Mouse (Mus musculus) heart, embryonic 10.5 days (tissue): ENCODE data around the gene Cst13. TPM values are rescaled to one million over a fixed set of nuclear protein-coding genes. Genes with fewer than 3 reads are reported as not detected.

ENCODE experiments used
- DNase-seq: peaks from one replicate; pipeline ENCODE4 v3.0.0-alpha.2; 2017; ENCODE audit warnings: low spot score
- H3K27ac ChIP-seq: fragments of 300-500 bp; sonication (generic); 2 replicates; pipeline ENCODE4 v1.5.1; 2016; ENCODE audit warnings: mild to moderate bottlenecking
- H3K27me3 ChIP-seq: fragments of 300-500 bp; sonication (generic); 2 replicates; pipeline ENCODE4 v1.6.1; 2016; ENCODE audit warnings: mild to moderate bottlenecking; ENCODE audit not compliant: poor library complexity, insufficient read depth, severe bottlenecking
- H3K36me3 ChIP-seq: fragments of 300-500 bp; sonication (generic); 2 replicates; pipeline ENCODE4 v1.6.1; 2016; ENCODE audit warnings: mild to moderate bottlenecking, moderate library complexity
- H3K4me1 ChIP-seq: fragments of 300-500 bp; sonication (generic); 2 replicates; pipeline ENCODE4 v1.6.1; 2016; ENCODE audit warnings: mild to moderate bottlenecking
- H3K4me3 ChIP-seq: fragments of 300-500 bp; sonication (generic); 2 replicates; pipeline ENCODE4 v1.5.1; 2016; ENCODE audit warnings: mild to moderate bottlenecking, moderate library complexity
- H3K9me3 ChIP-seq: fragments of 300-500 bp; sonication (generic); 2 replicates; pipeline ENCODE4 v1.6.1; 2016; ENCODE audit warnings: mild to moderate bottlenecking, moderate library complexity
- WGBS: fragments of 180-500 bp; shearing (Covaris S2); methylation state at CpG from one replicate; pipeline ENCODE4 v1.1.7; 2016; 5-methylcytosine and 5-hydroxymethylcytosine counted together
- polyA plus RNA-seq: library from polyadenylated mRNA; unstranded; fragments of >200 nt; fragmentation: Nextera tagmentation; extraction: Ambion mirVana; gene quantifications from 2 replicates; pipeline ENCODE4 v1.2.1, GENCODE M21; 2016

The Cst13 gene
- polyA plus RNA-seq, 1 experiment from 2014 or later: not detected

DNA sequence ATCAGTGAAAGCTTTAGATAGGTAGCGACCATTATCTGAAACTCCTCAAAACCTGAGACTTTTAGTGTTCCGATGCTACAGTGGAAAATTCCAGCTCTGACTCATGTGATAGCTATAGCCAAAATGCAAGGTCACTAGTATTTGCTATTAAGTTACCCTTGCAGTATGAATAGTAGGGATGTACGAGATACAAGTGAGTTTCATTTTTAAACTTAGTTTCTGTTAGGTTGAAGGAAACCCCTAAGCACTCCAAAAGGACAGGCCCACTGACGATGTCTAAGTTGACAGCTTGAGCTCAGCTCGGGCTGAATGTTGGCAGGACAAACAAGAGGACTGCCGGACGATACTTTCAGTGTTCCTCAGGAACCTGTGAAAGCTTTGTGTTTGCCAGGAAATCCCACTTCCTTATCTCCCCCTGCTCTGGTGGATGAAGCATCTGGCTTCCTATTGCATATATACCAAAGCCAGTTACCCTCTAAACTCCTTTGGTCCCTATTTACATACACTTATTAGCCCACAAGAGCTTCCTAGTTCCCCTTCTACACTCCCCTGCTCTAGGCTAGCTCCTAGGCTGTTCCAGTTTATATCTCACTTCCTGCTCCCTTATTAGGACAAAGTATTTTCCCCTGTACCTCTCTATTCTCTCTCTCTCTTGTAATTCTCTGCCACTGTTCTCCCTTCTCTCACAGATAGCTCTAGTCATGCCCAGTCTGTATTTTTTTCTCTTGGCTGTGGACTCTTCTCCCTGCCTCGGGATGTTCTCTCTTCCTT is 36.9 kb downstream of the Cst13 start:
- DNase-seq: no peak
- peak overlapping the region; percentile 44; the same call in 1 of the 2 replicates for H3K27ac ChIP-seq
- no peaks in the 10 kb centered on the region for H3K36me3 ChIP-seq
- 40% methylated on average over 8 of the region's 8 CpGs for WGBS
- no peaks in the 10 kb centered on the region for H3K27me3 ChIP-seq
- H3K4me3 ChIP-seq: no peak overlapping the region; the same call in 1 of the 2 replicates
- H3K9me3 ChIP-seq: no peaks in the 10 kb centered on the region
- H3K4me1 ChIP-seq: peaks cover 11% of the 10 kb centered on the region

DNA sequence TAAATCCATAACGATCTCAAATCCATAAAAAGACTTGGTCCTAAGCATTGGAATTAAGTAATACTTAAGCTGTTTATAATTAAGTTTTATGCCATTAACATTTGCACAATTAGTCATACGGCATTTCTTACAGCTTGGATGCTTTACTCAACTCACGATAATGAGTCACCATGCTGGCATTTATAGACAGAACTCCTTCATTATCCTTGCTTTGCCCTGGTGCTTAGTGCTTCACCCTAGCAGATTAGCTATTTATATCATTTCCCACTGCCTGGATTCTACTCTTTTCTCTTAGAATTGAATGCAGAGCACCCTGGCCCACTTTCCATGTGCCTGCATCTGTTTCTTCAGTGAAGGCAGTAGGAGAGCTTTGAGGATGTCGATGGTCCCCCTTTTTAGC is 37.6 kb downstream of the Cst13 start:
- no peaks in the 10 kb centered on the region for H3K9me3 ChIP-seq
- H3K27me3 ChIP-seq: no peaks in the 10 kb centered on the region
- H3K4me3 ChIP-seq: no peak overlapping the region
- H3K36me3 ChIP-seq: no peaks in the 10 kb centered on the region
- 77% methylated on average over 4 of the region's 4 CpGs for WGBS
- DNase-seq: no peak
- H3K4me1 ChIP-seq: peaks cover 11% of the 10 kb centered on the region
- peak overlapping the region; percentile 44; the same call in 1 of the 2 replicates for H3K27ac ChIP-seq

DNA sequence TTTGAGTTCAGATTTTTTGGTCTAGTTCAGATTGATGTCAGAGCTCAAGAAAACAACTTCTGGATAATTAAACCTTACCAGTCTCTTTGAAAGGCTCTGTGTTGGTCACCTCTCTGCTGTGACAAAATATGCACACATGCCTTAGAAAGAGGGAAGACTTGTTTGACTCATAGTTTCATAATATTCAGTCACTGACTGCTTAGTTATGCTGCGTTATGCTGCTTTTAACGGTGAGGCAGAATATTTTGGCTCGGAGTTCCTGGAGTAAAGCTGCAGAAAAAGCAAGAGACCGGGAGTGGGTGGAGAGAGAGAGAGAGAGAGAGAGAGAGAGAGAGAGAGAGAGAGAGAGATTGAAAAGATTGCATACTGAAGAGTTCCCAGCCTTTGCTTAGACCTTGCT is 41.1 kb downstream of the Cst13 start:
- no peak for DNase-seq
- Histone ChIP-seq H3K27me3 (no peaks in the 10 kb centered on the region), H3K4me1 (peaks cover 24% of the 10 kb centered on the region), H3K27ac (no peak overlapping the region), H3K4me3 (no peak overlapping the region), H3K36me3 (no peaks in the 10 kb centered on the region), H3K9me3 (no peaks in the 10 kb centered on the region)
- WGBS: 86% methylated on average over 4 of the region's 4 CpGs

DNA sequence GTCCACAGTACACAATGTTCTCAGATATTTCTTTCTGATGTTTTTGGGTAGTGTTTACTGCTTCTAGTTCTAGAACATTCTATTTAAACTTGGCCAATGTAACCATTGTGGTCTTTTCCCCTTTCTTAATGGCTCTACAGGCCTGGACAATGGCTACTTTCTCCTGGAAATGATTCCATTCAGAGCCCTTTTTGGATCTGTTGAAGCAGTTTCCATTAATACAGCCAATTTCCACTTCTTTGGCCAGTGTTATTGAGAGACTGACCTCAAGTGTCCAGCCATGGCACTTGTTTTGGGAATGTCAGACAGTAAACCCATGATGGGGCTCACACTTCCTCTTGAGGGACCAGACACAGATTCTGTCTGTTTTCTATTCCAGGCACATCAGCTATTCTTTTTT is 41.8 kb downstream of the Cst13 start:
- no peaks in the 10 kb centered on the region for H3K9me3 ChIP-seq
- no peak overlapping the region for H3K4me3 ChIP-seq
- no peaks in the 10 kb centered on the region for H3K27me3 ChIP-seq
- H3K4me1 ChIP-seq: peaks cover 24% of the 10 kb centered on the region
- H3K36me3 ChIP-seq: no peaks in the 10 kb centered on the region
- no peak overlapping the region for H3K27ac ChIP-seq
- no peak for DNase-seq

DNA sequence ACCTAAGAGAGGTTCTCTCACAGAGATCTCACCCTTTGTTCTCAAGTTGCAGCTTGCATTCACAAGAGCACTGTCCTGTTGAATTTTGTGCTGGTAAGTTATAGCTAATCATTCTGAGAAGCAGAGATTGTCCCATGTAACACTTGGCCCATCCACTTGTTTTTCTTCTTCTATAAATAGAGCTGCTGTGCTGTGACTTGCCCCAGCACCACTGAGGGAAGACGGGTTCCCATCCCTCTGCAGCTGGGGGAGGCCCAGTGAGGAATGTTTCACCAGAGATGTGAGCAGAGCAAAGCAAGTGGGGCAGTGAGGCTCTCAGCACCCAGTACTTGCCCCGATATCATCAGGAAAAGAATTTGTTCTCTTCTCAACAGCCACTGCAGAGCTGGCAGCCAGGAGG is 45.1 kb downstream of the Cst13 start, which contains the start of gene 9230104L09Rik:
Gene 9230104L09Rik, minus strand, starts transcription at position 73 of the 400 bp plus-strand sequence.
- WGBS: 19% methylated on average over 2 of the region's 2 CpGs
- Histone ChIP-seq H3K27me3 (no peaks in the 10 kb centered on the region), H3K27ac (peak within 1 kb of the TSS; percentile 69), H3K4me1 (peaks cover 13% of the 10 kb centered on the region; the same call in 1 of the 2 replicates), H3K36me3 (no peaks in the 10 kb centered on the region), H3K4me3 (peak within 1 kb of the TSS; percentile 3; the same call in 1 of the 2 replicates), H3K9me3 (no peaks in the 10 kb centered on the region)
- no peak for DNase-seq

DNA sequence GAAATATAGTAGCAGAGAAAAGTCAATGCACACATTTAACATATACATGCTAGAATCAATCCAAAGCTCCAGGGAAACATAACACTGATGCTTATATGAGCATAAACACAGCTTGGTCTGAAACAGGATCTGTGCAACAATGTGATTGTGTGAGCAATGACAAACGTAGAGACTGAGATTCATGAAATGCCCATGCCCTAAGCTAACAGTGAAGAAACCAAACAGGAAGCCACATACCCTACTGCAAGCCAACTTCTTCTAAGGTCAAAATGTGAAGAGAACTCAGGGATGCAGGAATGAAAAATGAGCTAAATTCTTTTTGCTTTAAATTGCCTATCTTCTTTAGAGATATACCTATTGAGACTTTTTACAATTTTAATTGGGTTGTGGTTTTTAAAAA is 49.1 kb downstream of the Cst13 start:
- WGBS: 76% methylated on average over 1 of the region's 1 CpGs
- no peak for DNase-seq
- no peak overlapping the region for H3K4me3 ChIP-seq
- no peak overlapping the region for H3K27ac ChIP-seq
- H3K36me3 ChIP-seq: peaks cover 27% of the 10 kb centered on the region
- H3K9me3 ChIP-seq: no peaks in the 10 kb centered on the region
- H3K27me3 ChIP-seq: no peaks in the 10 kb centered on the region
- H3K4me1 ChIP-seq: peaks cover 31% of the 10 kb centered on the region

DNA sequence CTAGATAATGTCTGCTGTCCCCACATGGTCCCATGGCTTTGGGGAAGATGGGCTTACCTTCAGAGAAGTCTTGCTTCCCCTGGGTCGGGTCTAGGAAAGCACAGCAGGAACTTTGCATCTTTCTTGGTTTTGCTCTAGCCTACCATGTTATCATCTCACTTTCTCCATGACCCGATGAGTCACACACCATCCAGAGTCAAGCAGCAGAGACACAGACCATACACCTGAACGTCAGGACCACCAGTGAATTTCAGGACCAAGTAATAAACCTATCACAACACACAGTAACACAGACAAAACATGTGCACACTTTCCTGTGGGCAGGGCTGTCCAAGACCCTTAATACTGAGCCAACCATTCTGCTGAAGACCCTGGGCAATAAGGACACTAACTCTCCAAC is 50.6 kb downstream of the Cst13 start:
- H3K9me3 ChIP-seq: no peaks in the 10 kb centered on the region
- no peaks in the 10 kb centered on the region for H3K27me3 ChIP-seq
- no peak for DNase-seq
- no peak overlapping the region for H3K27ac ChIP-seq
- peaks cover 28% of the 10 kb centered on the region for H3K4me1 ChIP-seq
- H3K36me3 ChIP-seq: peaks cover 27% of the 10 kb centered on the region
- H3K4me3 ChIP-seq: no peak overlapping the region
- 73% methylated on average over 3 of the region's 3 CpGs for WGBS

DNA sequence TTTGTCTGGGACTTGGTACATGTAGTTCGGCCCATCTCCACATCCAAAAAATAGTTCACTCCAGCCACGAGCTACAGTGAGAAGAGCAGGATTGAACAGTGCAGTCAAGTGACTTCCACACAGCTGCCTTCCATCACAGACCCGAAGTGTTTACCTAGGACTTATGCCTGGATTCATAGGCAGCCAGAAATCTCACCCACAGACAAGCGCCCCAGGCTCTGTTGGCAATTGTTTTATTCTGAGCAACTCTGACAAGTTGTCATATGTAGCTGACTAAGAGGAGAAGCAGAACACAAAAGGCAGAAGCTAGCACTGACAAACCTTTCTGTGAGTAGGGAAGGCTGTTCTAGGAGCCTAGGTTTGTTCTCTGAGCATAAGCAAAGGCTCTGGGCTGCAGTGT is 53.0 kb downstream of the Cst13 start:
- 77% methylated on average over 4 of the region's 4 CpGs for WGBS
- Histone ChIP-seq H3K27ac (peak overlapping the region; percentile 63), H3K4me3 (peak overlapping the region; percentile 88), H3K27me3 (no peaks in the 10 kb centered on the region), H3K36me3 (peaks cover 27% of the 10 kb centered on the region), H3K4me1 (peaks cover 47% of the 10 kb centered on the region), H3K9me3 (no peaks in the 10 kb centered on the region)
- DNase-seq: no peak

DNA sequence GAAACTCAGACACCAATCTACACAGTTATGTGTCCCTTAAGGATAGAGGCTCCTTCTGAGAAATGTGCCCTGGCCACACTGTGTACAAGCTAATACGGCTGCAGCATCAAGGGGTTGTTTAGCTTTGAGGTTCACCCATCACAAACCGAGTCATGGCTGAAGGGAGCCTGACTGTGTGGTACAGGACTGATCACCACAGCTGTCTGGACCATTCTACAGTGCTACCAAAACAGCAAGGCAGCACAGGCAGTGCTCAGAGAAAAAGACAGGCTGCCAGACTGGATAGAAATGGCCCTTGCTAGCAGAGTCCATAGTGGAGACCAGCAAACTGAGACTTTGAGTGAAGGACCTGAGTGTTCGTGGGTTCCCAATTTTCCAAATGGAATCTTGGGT is 54.3 kb downstream of the Cst13 start:
- H3K9me3 ChIP-seq: no peaks in the 10 kb centered on the region
- H3K4me1 ChIP-seq: peaks cover 61% of the 10 kb centered on the region
- peak overlapping the region; percentile 96 for H3K27ac ChIP-seq
- H3K27me3 ChIP-seq: no peaks in the 10 kb centered on the region
- H3K4me3 ChIP-seq: peak overlapping the region; percentile 88
- peaks cover 27% of the 10 kb centered on the region for H3K36me3 ChIP-seq
- no peak for DNase-seq
- 32% methylated on average over 3 of the region's 3 CpGs for WGBS

DNA sequence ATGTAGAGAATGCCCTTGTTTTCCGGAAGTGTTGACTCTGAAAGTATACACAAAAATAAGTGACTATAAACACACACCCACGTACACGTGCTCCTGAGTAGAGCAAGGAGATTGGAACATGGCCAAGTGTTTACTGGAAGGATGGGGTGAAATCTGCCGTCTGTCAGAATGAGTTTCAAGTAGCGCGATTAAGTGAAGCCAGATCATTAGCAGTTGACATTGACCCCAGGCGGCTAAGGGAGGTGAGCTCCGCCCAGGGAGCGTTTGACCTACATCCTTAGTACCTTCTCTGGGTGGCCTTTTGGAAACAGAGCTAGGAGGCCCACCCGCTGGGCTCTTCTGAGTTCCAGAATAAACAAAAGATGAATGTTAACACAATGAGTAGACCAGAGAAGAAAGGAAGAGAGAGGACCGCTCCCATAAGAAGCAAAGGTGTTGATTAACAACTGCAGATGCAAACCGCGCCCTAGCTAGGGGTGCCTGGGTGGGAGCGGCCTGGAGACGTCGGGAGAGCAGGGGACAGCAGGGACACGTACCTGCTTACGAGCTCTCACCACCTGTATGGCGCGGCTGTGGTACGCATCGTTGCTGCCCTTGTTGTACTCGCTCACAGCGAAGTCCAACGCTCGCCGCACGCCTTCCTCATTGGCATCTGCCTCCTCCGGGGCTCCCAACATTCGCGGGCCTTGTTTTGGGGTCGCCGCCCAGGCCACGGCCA is 54.9 kb downstream of the Cst13 start:
- peak overlapping the region; percentile 96 for H3K27ac ChIP-seq
- no peaks in the 10 kb centered on the region for H3K9me3 ChIP-seq
- peak; percentile 79 for DNase-seq
- peaks cover 65% of the 10 kb centered on the region for H3K4me1 ChIP-seq
- peaks cover 27% of the 10 kb centered on the region for H3K36me3 ChIP-seq
- no peaks in the 10 kb centered on the region for H3K27me3 ChIP-seq
- peak overlapping the region; percentile 88 for H3K4me3 ChIP-seq
- under 1% methylated on average over 34 of the region's 34 CpGs for WGBS

DNA sequence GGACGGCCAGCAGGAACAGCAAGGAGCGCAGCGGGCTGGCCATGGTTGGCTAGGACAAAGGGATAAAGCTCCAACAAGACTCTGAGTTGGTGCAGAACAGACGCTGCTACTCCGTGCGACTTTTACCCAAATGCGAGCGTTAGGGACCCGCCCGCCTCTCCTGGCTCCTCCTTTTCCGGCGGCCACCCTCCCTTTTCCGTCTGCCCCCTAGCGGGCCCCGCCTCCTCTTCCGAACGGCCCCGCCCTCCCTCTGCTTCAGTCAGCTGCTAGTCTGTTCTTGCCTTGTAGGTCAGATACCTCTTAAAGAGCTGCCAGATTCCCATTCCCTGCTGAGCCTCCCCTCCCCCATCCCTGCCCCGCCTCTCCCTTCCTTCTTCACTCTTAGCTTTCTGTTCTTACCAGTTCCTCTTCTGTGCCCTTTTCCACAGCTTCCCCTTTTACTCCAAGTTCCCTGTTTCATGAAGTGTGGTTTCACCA is 55.5 kb downstream of the Cst13 start, which contains the start of gene Cst3:
Gene Cst3, minus strand, starts transcription at position 358 of the 477 bp plus-strand sequence.
- DNase-seq: peak; percentile 98
- Histone ChIP-seq H3K27ac (peak within 1 kb of the TSS; percentile 96), H3K36me3 (peaks cover 25% of the 10 kb centered on the region), H3K9me3 (no peaks in the 10 kb centered on the region), H3K27me3 (no peaks in the 10 kb centered on the region), H3K4me3 (peak within 1 kb of the TSS; percentile 88), H3K4me1 (peaks cover 65% of the 10 kb centered on the region)
- WGBS: under 1% methylated on average over 19 of the region's 19 CpGs

DNA sequence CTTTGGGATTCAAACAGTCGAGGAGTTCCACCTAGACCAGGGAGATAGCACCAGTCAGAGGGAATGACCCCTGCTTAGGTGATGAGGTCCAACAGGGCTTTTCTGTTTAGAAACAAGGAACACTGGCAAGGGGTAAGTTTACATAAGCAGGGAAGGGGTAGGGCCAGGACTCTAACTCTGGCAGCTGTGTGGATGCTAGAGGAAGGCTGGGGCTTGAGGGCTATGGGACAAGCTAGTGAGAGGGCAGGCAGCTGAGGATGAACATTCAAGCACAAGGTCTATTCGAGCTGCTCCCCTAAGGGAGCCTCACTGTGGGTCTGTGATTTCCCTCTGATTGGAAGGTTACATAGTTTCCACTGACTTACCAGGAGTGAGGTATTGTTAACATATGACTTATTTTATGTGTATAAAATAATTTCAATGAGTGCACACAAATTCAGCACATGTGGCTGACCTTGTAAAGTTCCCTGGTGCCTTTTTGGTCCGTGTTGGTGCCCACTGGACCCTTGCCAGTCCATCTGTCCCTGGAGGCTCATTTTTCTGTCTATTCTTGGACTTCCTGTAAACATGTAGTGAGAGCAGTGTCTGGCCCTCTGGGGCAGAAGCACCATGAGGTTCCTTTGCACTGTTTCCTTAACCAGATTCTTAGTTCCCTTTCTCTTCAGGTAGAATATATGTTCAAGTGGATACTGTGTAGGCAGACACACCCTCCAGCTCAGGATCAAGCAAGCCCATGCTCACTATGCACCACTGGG is 57.3 kb downstream of the Cst13 start:
- Histone ChIP-seq H3K9me3 (no peaks in the 10 kb centered on the region), H3K27ac (peak overlapping the region; percentile 80), H3K27me3 (no peaks in the 10 kb centered on the region), H3K4me3 (no peak overlapping the region), H3K4me1 (peaks cover 63% of the 10 kb centered on the region), H3K36me3 (peaks cover 8% of the 10 kb centered on the region)
- WGBS: 33% methylated on average over 3 of the region's 3 CpGs
- DNase-seq: no peak
